Mouse (Mus musculus) Patski (cell line): Measurements from ENCODE around the gene Vmn1r130. TPM values are rescaled to one million over a fixed set of nuclear protein-coding genes. Genes with fewer than 3 reads are reported as not detected.
"Not testable (repeated sequence)": the region's sequence is repeated elsewhere in the genome, so short reads cannot be mapped to it uniquely, and the experiment has no call there.

Experiments
- ATAC-seq: fragments of 100-300 bp; one replicate; pipeline ENCODE4 v1.8.0; 2021
- CTCF ChIA-PET: fragments of 350-600 bp; sonication (Branson Sonifier 250); formaldehyde crosslinking; loops from one replicate; lab custom pipeline; 2022; ENCODE audit warnings: inconsistent platforms; lab: Charles Lee
- POLR2A ChIA-PET: fragments of 350-600 bp; sonication (Branson Sonifier 250); formaldehyde crosslinking; loops from one replicate; lab custom pipeline; 2022; ENCODE audit warnings: antibody characterized with exemption, inconsistent platforms; lab: Charles Lee
- DNase-seq: peaks from one replicate; pipeline ENCODE4 v3.0.0-alpha.2; 2011; ENCODE audit warnings: low read depth, low spot score
- H3K27me3 ChIP-seq: fragments of 371-371 bp; one replicate; pipeline ENCODE4 v1.5.1; 2021
- in situ Hi-C: fragments of 300-500 bp; cut with MboI; formaldehyde crosslinking; loops from 3 replicates; pipeline ENCODE4 v1.11.1; 2018; ENCODE audit warnings: low pct_unique_long_range_greater_than_20kb, mixed read lengths
- polyA plus RNA-seq: library from polyadenylated mRNA; unstranded; gene quantifications from one replicate; pipeline ENCODE4 v1.2.3, GENCODE M21; 2021

The Vmn1r130 gene
- not detected for polyA plus RNA-seq

DNA sequence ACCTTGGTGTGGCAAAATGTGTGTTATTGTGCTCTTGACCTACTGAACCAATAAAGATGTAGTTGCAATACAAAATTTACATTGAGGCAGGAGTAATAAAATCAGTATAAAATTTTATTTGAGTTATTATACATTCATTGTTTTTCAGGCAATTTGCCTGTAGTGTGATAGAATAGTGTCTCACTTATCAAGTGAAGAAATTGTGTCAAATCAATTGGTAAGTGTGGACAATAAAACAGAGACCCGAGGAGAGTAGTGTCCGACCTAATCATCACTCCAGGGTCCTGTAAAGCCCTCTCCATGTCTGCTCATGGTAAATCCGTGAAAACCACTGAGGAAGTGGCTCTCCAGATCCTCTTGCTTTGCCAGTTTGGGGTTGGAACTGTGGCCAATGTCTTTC is at the start of gene Vmn1r130:
Gene Vmn1r130, plus strand, starts transcription at position 301 of the 400 bp plus-strand sequence.
- in situ Hi-C loops, CTCF ChIA-PET, POLR2A ChIA-PET, ATAC-seq, H3K27me3 ChIP-seq, DNase-seq: not testable (repeated sequence)

DNA sequence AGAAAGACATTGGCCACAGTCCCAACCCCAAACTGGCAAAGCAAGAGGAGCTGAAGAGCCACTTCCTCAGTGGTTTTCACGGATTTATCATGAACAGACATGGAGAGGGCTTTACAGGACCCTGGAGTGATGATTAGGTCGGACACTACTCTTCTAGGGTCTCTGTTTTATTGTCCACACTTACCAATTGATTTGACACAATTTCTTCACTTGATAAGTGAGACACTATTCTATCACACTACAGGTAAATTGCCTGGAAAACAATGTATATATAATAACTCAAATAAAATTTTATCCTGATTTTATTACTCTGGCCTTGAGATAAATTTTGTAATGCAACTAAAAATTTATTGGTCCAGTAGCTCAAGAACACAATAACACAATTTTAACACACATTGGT is 34.4 kb downstream of the Vmn1r130 start, which contains the start of gene Vmn1r131:
Gene Vmn1r131, minus strand, starts transcription at position 101 of the 400 bp plus-strand sequence.
- CTCF ChIA-PET, POLR2A ChIA-PET, in situ Hi-C loops, DNase-seq, ATAC-seq, H3K27me3 ChIP-seq: not testable (repeated sequence)

Other genes starting within 250 kb of the Vmn1r130 start
- gene Vmn1r125, start 239.6 kb upstream of the Vmn1r130 start, polyA plus RNA-seq, result not detected
- not detected for gene Vmn1r126, start 210.3 kb upstream of the Vmn1r130 start, polyA plus RNA-seq
- not detected for gene Vmn1r127, start 191.9 kb upstream of the Vmn1r130 start, polyA plus RNA-seq
- gene Vmn1r128, start 162.4 kb upstream of the Vmn1r130 start, polyA plus RNA-seq, result not detected
- gene Vmn1r129, start 150.5 kb upstream of the Vmn1r130 start, polyA plus RNA-seq, result not detected
- gene Gm6882, start 79.0 kb upstream of the Vmn1r130 start, polyA plus RNA-seq, result not detected
- gene Vmn1r131, start 34.3 kb downstream of the Vmn1r130 start, polyA plus RNA-seq, result not detected
- not detected for gene Vmn1r132, start 102.3 kb downstream of the Vmn1r130 start, polyA plus RNA-seq
- not detected for gene Gm4175, start 249.7 kb downstream of the Vmn1r130 start, polyA plus RNA-seq